Mouse (Mus musculus) MEL (cell line): Measurements from ENCODE around the gene Faim2. TPM values are rescaled to one million over a fixed set of nuclear protein-coding genes. Genes with fewer than 3 reads are reported as not detected.

Source experiments
- DNase-seq: peaks from one replicate; pipeline ENCODE4 v3.0.0; 2011; ENCODE audit warnings: low read depth, low spot score
- H3K27ac ChIP-seq: 2 replicates; pipeline ENCODE4 v1.5.1; 2012; ENCODE audit warnings: low read depth, mild to moderate bottlenecking, control low read depth, low read length, moderate library complexity; ENCODE audit not compliant: control insufficient read depth
- H3K27me3 ChIP-seq, 2 experiments: fragments of 150-350 bp in 1 of 2; sonication (generic) in 1 of 2; 2 replicates each; pipeline ENCODE4 v1.6.1; 2012; ENCODE audit warnings: low read length in 2 of 2, mild to moderate bottlenecking in 2 of 2, improper control_type of control experiment in 1 of 2, moderate library complexity in 1 of 2; ENCODE audit not compliant: insufficient read depth in 2 of 2, control insufficient read depth in 1 of 2
- H3K36me3 ChIP-seq, 2 experiments: 2 replicates each; pipeline ENCODE4 v1.6.1; 2012 to 2014; ENCODE audit warnings: low read length in 2 of 2, improper control_type of control experiment in 1 of 2, inconsistent platforms in 1 of 2, mild to moderate bottlenecking in 1 of 2; ENCODE audit not compliant: insufficient read depth in 2 of 2, control insufficient read depth in 1 of 2
- H3K4me1 ChIP-seq, 2 experiments: fragments of 150-350 bp in 1 of 2; sonication (generic) in 1 of 2; 2 replicates each; pipeline ENCODE4 v1.6.1; 2012; ENCODE audit warnings: low read length in 2 of 2, improper control_type of control experiment in 1 of 2, mild to moderate bottlenecking in 1 of 2; ENCODE audit not compliant: insufficient read depth in 2 of 2, control insufficient read depth in 1 of 2
- H3K4me3 ChIP-seq, 2 experiments: fragments of 150-350 bp in 1 of 2; sonication (generic) in 1 of 2; 2 replicates each; pipeline ENCODE4 v1.5.1; 2012; ENCODE audit warnings: low read depth in 2 of 2, low read length in 2 of 2, mild to moderate bottlenecking in 2 of 2, moderate library complexity in 2 of 2, control low read depth in 1 of 2, improper control_type of control experiment in 1 of 2; ENCODE audit not compliant: control insufficient read depth in 1 of 2, insufficient read depth in 1 of 2
- H3K79me2 ChIP-seq: 2 replicates; pipeline ENCODE4 v1.6.1; 2012; ENCODE audit warnings: mild to moderate bottlenecking, low read length, moderate library complexity; ENCODE audit not compliant: control insufficient read depth, poor library complexity, insufficient read depth
- H3K9ac ChIP-seq: 2 replicates; pipeline ENCODE4 v1.6.1; 2012; ENCODE audit warnings: low read depth, mild to moderate bottlenecking, control low read depth, low read length, moderate library complexity; ENCODE audit not compliant: control insufficient read depth, poor library complexity, severe bottlenecking
- H3K9me3 ChIP-seq: fragments of 150-350 bp; sonication (generic); replicated peaks from 2 replicates; pipeline ENCODE4 v1.6.1; 2012; ENCODE audit warnings: mild to moderate bottlenecking, low read length, improper control_type of control experiment, moderate library complexity; ENCODE audit not compliant: insufficient read depth
- BHLHE40 ChIP-seq: IDR thresholded peaks from 2 replicates; pipeline ENCODE4 v1.6.1; 2012; ENCODE audit warnings: low read depth, mild to moderate bottlenecking, inconsistent platforms, low read length, improper control_type of control experiment, borderline replicate concordance
- CHD1 ChIP-seq: IDR thresholded peaks from 2 replicates; pipeline ENCODE4 v1.6.1; 2012; ENCODE audit warnings: low read depth, mild to moderate bottlenecking, inconsistent platforms, low read length, improper control_type of control experiment
- EP300 ChIP-seq, 2 experiments: IDR thresholded peaks; 2 replicates each; pipeline ENCODE4 v1.6.1; 2011; ENCODE audit warnings: improper control_type of control experiment in 2 of 2, low read length in 2 of 2, low read depth in 1 of 2, mild to moderate bottlenecking in 1 of 2
- HCFC1 ChIP-seq: IDR thresholded peaks from 2 replicates; pipeline ENCODE4 v1.6.1; 2012; ENCODE audit warnings: low read depth, mild to moderate bottlenecking, inconsistent platforms, low read length, improper control_type of control experiment, moderate library complexity
- MAFK ChIP-seq: IDR thresholded peaks from 2 replicates; pipeline ENCODE4 v1.6.1; 2011; ENCODE audit warnings: low read depth, mild to moderate bottlenecking, low read length, improper control_type of control experiment, borderline replicate concordance
- MAX ChIP-seq: IDR thresholded peaks from 2 replicates; pipeline ENCODE4 v1.6.1; 2011; ENCODE audit warnings: low read length, improper control_type of control experiment
- MXI1 ChIP-seq: IDR thresholded peaks from 2 replicates; pipeline ENCODE4 v1.6.1; 2011; ENCODE audit warnings: mild to moderate bottlenecking, low read depth, low read length, improper control_type of control experiment
- MYC ChIP-seq: IDR thresholded peaks from 2 replicates; pipeline ENCODE4 v1.6.1; 2011; ENCODE audit warnings: low read depth, mild to moderate bottlenecking, low read length, improper control_type of control experiment, moderate library complexity
- NRF1 ChIP-seq: IDR thresholded peaks from 2 replicates; pipeline ENCODE4 v1.6.1; 2014; ENCODE audit warnings: low read depth, mild to moderate bottlenecking, inconsistent platforms, low read length, improper control_type of control experiment, moderate library complexity; ENCODE audit not compliant: poor library complexity, insufficient read depth, severe bottlenecking
- POLR2A ChIP-seq, 2 experiments: IDR thresholded peaks; 2 replicates each; pipeline ENCODE4 v1.6.1; 2011 to 2012; ENCODE audit warnings: low read length in 2 of 2, mild to moderate bottlenecking in 2 of 2, control low read depth in 1 of 2, improper control_type of control experiment in 1 of 2, low read depth in 1 of 2, moderate library complexity in 1 of 2; ENCODE audit not compliant: control insufficient read depth in 1 of 2, insufficient read depth in 1 of 2, poor library complexity in 1 of 2
- RAD21 ChIP-seq: IDR thresholded peaks from 2 replicates; pipeline ENCODE4 v1.6.1; 2011; ENCODE audit warnings: mild to moderate bottlenecking, low read depth, low read length, improper control_type of control experiment
- TAL1 ChIP-seq: IDR thresholded peaks from 2 replicates; pipeline ENCODE4 v1.6.1; 2012; ENCODE audit warnings: mild to moderate bottlenecking, inconsistent platforms, low read length, moderate library complexity, mixed read lengths
- TCF12 ChIP-seq: IDR thresholded peaks from 2 replicates; pipeline ENCODE4 v1.6.1; 2014; ENCODE audit warnings: low read depth, mild to moderate bottlenecking, inconsistent platforms, low read length, improper control_type of control experiment, moderate library complexity
- UBTF ChIP-seq: IDR thresholded peaks from 2 replicates; pipeline ENCODE4 v1.6.1; 2012; ENCODE audit warnings: low read depth, mild to moderate bottlenecking, inconsistent platforms, low read length, improper control_type of control experiment, moderate library complexity, borderline replicate concordance; ENCODE audit not compliant: insufficient read depth
- USF1 ChIP-seq: IDR thresholded peaks from 2 replicates; pipeline ENCODE4 v1.6.1; 2014; ENCODE audit warnings: low read depth, mild to moderate bottlenecking, inconsistent platforms, low read length, improper control_type of control experiment, moderate library complexity
- ZC3H11A ChIP-seq: IDR thresholded peaks from 2 replicates; pipeline ENCODE4 v1.6.1; 2012; ENCODE audit warnings: low read depth, mild to moderate bottlenecking, inconsistent platforms, low read length, improper control_type of control experiment
- ZNF384 ChIP-seq: IDR thresholded peaks from 2 replicates; pipeline ENCODE4 v1.6.1; 2012; ENCODE audit warnings: low read depth, mild to moderate bottlenecking, inconsistent platforms, low read length, improper control_type of control experiment
- polyA plus RNA-seq, 2 experiments: library from polyadenylated mRNA; stranded (reverse) in 1 of 2; unstranded in 1 of 2; fragments of >175 nt in 1 of 2; fragments of >200 nt in 1 of 2; gene quantifications; 2 replicates each; pipeline versions ENCODE4 v1.2.1 to v1.2.4; 2012; ENCODE audit warnings: low replicate concordance in 2 of 2, low read depth in 1 of 2; ENCODE audit not compliant: insufficient read length in 2 of 2, insufficient read depth in 1 of 2, missing spikeins in 1 of 2
- total RNA-seq: library from RNA; depleted of rRNA; stranded (reverse); fragments of 300-350 nt; gene quantifications from 2 replicates; pipeline ENCODE4 v1.2.3, GENCODE M21; 2012; rRNA removed

The Faim2 gene
- total and polyA plus RNA-seq, 3 experiments, result 0.06 to 0.08 TPM; not detected in 1

DNA sequence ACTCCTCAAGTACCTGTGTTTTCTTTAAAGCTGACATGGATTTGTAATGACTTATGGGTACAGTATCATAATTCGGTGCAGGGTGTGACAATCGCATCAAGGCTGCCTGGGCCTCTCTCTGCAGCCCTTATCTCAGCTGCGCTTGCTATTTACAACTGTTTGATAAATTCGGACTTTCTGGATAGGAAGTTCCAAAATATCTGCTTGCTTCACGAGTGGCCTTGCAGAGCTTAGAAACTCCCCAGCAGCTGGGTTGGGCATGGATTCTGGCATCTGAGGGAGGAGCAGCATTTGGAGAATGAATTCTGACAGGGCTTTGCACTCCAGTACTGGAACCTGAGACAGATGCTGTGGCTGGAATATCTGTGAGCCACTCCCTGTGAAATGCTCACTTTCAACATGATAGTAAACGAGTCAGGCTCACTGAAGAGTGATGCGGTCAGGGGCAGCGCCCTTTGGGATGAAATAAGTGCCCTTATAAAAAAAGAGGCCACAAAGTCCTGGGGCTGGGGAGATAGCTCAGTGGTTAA lies 78.1 kb downstream of the Faim2 start (continued):
- TF ChIP-seq CHD1 (no peak), MAFK (peak; percentile 59; the same call in 1 of the 2 replicates), ZC3H11A (no peak), MXI1 (peak; percentile 68), BHLHE40 (no peak; the same call in 1 of the 2 replicates), TCF12 (peak; percentile 59; the same call in 1 of the 2 replicates), USF1 (no peak), RAD21 (no peak), ZNF384 (no peak), NRF1 (no peak), TAL1 (no peak)

DNA sequence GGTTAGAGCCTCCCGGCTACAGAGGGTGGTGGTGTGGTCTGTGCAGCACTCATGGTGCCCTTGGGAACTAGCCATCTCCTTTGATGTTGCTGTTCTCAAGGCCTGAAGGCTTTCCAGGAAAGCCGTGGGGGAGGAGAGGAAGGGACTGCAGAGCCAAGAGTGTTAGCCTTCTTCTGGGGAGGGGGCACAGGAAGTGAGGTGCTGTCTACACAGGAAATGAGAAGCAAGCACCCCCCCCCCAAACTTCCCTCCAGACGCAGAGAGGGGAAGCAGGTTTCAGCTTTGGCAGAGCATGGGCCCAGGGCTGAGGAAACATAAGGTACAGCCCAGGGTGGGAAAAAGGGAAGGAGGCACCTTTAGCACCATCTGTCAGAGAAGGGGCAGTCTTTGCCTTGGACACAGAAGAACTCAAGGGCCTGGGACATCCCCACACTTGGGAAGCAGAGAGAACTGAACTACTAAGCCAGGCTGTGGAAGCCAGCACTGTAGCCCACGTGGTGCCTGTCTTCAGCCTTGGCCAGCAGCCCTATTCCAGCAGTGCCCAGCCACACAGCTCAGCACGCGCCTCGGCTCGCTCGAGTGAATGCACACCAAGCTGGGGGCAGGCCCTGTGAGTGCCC lies 78.7 kb downstream of the Faim2 start:
- peak overlapping the region; percentile 76 for H3K27ac ChIP-seq
- H3K36me3 ChIP-seq, result peaks cover 0 to 20% of the 10 kb centered on the region in 2 experiments; a peak in 2 of 4 replicates
- H3K4me3 ChIP-seq, result peak overlapping the region; percentile 4 to 17; a peak in 3 of 4 replicates
- H3K79me2 ChIP-seq, result no peaks in the 10 kb centered on the region
- DNase-seq, result no peak
- H3K9me3 ChIP-seq, result no peaks in the 10 kb centered on the region
- TF ChIP-seq HCFC1, result no peak
- peak; percentile 72 for TF ChIP-seq USF1
- 0 out of 2 replicates have a peak, but pooled peaks have one; percentile 62 for TF ChIP-seq UBTF
- 0 out of 4 replicates have a peak, but pooled peaks of 1 of the 2 experiments have one; percentile 12 for TF ChIP-seq POLR2A (IDR thresholded peaks at IDR 0.05; ENCODE audit: control insufficient read depth in 1 of 2, insufficient read depth in 1 of 2, low read depth in 1 of 2, low read length in 2 of 2, poor library complexity in 1 of 2)
- TF ChIP-seq MXI1, result peak; percentile 83
- TF ChIP-seq EP300 (IDR thresholded peaks at IDR 0.05; ENCODE audit: low read depth in 1 of 2, low read length in 2 of 2), result 0 out of 4 replicates have a peak, but pooled peaks of 1 of the 2 experiments have one; percentile 4
- peak; percentile 52; the same call in 1 of the 2 replicates for TF ChIP-seq MAX
- TF ChIP-seq MYC, result no peak
- H3K27me3 ChIP-seq, result no peaks in the 10 kb centered on the region
- peak overlapping the region; percentile 42 for H3K9ac ChIP-seq
- peaks cover 3 to 27% of the 10 kb centered on the region in 2 experiments; a peak in 2 of 4 replicates for H3K4me1 ChIP-seq

Other genes with a start within 250 kb of the Faim2 start
- gene Prpf40b, start 233.1 kb downstream of the Faim2 start, total RNA-seq, result 21.6 and 24.7 TPM in 2 replicates
- gene Prpf40b, start 233.1 kb downstream of the Faim2 start, polyA plus RNA-seq, result 10 to 100 TPM in 1 of 2 experiments, not detected in 1; 46.4 TPM
- not detected in 2 replicates for gene Fam186b, start 232.3 kb downstream of the Faim2 start, total RNA-seq
- gene Fam186b, start 232.3 kb downstream of the Faim2 start, polyA plus RNA-seq, result under 1 TPM in 1 of 2 experiments, not detected in 1; 0.11 TPM
- 0.04 and 0.10 TPM in 2 replicates for gene Fmnl3, start 157.7 kb downstream of the Faim2 start, total RNA-seq
- gene Fmnl3, start 157.7 kb downstream of the Faim2 start, polyA plus RNA-seq, result under 1 TPM in 1 of 2 experiments, not detected in 1; 0.06 TPM
- gene Tmbim6, start 135.3 kb downstream of the Faim2 start, total RNA-seq, result 216 and 243 TPM in 2 replicates
- 100 to 1,000 TPM in 1 of 2 experiments, not detected in 1; 339 TPM for gene Tmbim6, start 135.3 kb downstream of the Faim2 start, polyA plus RNA-seq
- gene Nckap5l, start 70.4 kb downstream of the Faim2 start, total RNA-seq, result 2.5 and 3.3 TPM in 2 replicates
- 10 to 100 TPM in 1 of 2 experiments, not detected in 1; 14.1 TPM for gene Nckap5l, start 70.4 kb downstream of the Faim2 start, polyA plus RNA-seq
- 7.8 and 8.8 TPM in 2 replicates for gene Bcdin3d, start 53.4 kb downstream of the Faim2 start, total RNA-seq
- 10 to 100 TPM; 13.7 to 31.3 TPM for gene Bcdin3d, start 53.4 kb downstream of the Faim2 start, polyA plus RNA-seq
- not detected in 2 replicates for gene Aqp2, start 50.9 kb upstream of the Faim2 start, total RNA-seq
- not detected for gene Aqp2, start 50.9 kb upstream of the Faim2 start, polyA plus RNA-seq
- gene Aqp5, start 62.6 kb upstream of the Faim2 start, total RNA-seq, result not detected in 2 replicates
- gene Aqp5, start 62.6 kb upstream of the Faim2 start, polyA plus RNA-seq, result not detected
- gene Aqp6, start 73.2 kb upstream of the Faim2 start, total RNA-seq, result not detected in 2 replicates
- not detected for gene Aqp6, start 73.2 kb upstream of the Faim2 start, polyA plus RNA-seq
- 126 and 136 TPM in 2 replicates for gene Racgap1, start 123.5 kb upstream of the Faim2 start, total RNA-seq
- 100 to 1,000 TPM; 149 to 367 TPM for gene Racgap1, start 123.5 kb upstream of the Faim2 start, polyA plus RNA-seq
- gene Asic1, start 142.2 kb upstream of the Faim2 start, total RNA-seq, result 0.08 TPM in 1 of 2 replicates, not detected in the other
- 1 to 10 TPM in 1 of 2 experiments, not detected in 1; 1.0 TPM for gene Asic1, start 142.2 kb upstream of the Faim2 start, polyA plus RNA-seq
- 19.5 and 20.1 TPM in 2 replicates for gene Smarcd1, start 174.0 kb upstream of the Faim2 start, total RNA-seq
- gene Smarcd1, start 174.0 kb upstream of the Faim2 start, polyA plus RNA-seq, result 100 to 1,000 TPM in 1 of 2 experiments, 10 to 100 TPM in 1; 72.5 to 247 TPM
- gene Gm17349, start 177.3 kb upstream of the Faim2 start, total RNA-seq, result 1.7 and 2.1 TPM in 2 replicates
- gene Gm17349, start 177.3 kb upstream of the Faim2 start, polyA plus RNA-seq, result not detected
- gene Gpd1, start 189.3 kb upstream of the Faim2 start, total RNA-seq, result 0.13 and 0.23 TPM in 2 replicates
- under 1 TPM in 1 of 2 experiments, not detected in 1; 0.52 TPM for gene Gpd1, start 189.3 kb upstream of the Faim2 start, polyA plus RNA-seq
- gene Cox14, start 197.5 kb upstream of the Faim2 start, total RNA-seq, result 117 and 125 TPM in 2 replicates
- gene Cox14, start 197.5 kb upstream of the Faim2 start, polyA plus RNA-seq, result 100 to 1,000 TPM in 1 of 2 experiments, not detected in 1; 113 TPM
- 21.8 and 31.5 TPM in 2 replicates for gene Cers5, start 244.7 kb upstream of the Faim2 start, total RNA-seq
- 10 to 100 TPM in 1 of 2 experiments, not detected in 1; 43.5 TPM for gene Cers5, start 244.7 kb upstream of the Faim2 start, polyA plus RNA-seq